Mouse (Mus musculus) kidney, adult 11 months (tissue): ENCODE data around the gene Mapk12.
A peak's percentile ranks its signal among the peaks of the same experiment; 100 is the strongest.

ENCODE experiments used
- DNase-seq: peaks from one replicate; pipeline ENCODE4 v3.0.0; 2022

Mapk12 gene

DNA sequence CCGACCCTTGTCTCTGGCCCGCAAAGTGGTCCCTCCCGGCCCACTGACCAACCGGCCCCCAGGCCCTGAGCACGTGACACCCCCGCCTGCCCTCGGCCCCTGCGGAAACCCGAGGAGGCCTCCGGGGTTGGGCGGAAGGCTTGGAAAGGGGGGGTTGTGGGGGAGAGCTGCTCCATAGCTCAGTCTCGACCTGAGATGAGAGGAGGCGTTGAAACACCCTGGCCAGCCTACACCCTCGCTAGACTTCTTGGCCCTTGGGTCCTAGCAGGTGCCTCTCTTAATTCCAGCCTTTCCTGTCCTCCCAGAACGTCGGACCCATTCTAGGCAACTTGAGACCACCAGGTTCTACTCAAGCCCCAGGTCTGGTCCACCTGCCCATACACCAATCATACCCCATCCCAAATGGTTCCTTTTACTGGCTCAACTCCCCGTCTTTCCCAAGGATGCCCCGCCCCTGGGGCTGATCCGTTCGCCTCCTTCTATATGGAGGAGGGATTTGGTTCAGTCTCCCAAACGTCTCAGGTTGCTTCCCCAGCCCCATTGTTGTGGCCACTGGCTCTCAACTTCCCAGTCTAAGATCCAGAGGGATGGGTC is at the start of gene Mapk12:
Gene Mapk12, minus strand, starts transcription at position 45 of the 594 bp plus-strand sequence.
- DNase-seq = peak; percentile 59

DNA sequence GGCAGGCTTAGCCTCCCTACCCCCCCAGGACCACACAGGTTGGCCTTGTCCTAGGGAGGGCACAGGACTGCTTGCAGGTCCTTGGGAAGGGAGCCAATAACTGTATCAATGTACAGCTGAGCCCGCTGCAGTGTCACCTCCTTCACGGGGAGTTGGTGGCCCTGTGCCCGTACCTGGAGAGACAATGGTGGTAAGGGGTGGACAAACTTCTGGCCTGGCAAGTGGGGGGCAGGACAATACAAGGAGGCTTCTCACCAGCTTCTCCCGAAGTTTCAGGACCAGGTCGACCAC is 44.4 kb upstream of the Mapk12 start:
- no peak for DNase-seq

DNA sequence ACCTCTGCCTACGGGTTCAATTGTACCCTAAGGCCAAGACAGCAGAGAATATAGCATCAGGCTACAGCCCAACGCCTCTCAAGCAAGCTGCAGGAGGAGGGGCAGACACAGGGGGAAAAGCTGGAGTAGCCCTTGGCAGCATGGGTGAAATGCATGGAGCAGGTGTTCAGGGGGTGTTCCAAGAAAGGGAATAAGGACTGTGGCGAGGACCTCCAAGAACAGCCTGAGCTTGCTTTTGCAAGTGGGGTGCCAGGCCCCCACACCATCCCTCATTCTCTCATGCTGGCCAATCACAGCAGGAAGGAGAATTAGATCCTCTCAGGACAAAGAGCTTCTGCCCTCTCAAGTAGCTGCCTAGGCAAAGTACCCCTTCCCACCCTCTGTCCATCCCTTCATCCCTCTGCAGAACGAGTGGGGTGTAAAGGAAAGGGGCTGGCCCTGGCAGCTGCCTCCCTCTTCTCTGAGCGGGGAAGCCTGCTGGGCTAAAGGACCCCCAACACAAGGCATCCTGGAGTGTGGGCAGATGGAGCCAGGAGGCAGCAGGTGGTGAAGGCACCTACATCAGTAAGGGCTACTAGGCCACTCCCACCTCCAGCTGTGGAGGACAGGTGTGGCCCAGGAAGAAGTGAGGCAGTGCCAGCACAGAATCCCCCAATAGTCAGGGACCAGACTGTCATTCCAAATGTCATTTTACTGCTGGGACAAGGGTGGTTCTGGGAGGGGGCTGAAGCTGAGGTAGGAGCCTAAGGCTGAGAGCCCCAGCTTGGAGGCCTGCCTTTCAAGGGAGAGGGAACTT is 43.8 kb upstream of the Mapk12 start:
- DNase-seq = no peak

DNA sequence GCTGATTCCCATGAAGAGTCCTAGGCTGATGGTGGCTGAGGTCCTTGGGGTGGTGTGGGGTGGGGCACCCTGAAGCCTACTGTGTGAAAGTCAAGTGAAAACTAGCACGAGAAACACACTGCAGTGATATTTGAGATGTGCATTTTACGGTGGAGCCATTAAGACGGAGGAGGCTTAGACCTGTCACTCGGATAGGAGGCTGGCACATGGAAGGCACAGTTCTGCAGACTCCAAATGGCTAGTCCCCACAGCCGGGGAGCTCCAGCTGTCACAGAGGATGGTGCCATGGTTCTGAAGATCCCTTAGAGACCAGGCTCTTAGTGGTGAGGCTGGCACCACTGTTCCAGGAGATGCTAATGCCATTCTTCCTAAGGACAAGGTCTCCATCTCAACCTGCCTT is 42.3 kb upstream of the Mapk12 start:
- no peak for DNase-seq

DNA sequence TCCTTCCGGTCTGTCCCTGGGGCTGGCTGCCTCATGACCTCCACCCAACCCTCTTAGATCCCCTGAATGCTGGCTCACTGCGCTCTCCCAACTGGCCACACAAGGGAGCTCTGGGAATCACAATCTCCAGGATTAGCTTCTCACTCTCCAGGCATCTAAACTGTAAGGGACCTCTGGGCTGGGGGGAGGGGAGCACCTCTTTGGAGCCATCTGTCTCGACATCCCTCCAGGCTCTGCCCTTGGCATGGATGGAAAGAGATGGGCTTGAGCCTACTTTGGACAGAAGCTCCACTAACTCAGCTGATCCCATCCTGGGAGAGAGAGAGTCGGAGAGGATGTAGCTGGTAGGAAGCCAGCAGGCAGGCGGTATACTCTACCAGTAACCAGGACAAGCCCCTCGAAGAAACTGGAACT is 41.8 kb upstream of the Mapk12 start:
- DNase-seq = peak; percentile 64

DNA sequence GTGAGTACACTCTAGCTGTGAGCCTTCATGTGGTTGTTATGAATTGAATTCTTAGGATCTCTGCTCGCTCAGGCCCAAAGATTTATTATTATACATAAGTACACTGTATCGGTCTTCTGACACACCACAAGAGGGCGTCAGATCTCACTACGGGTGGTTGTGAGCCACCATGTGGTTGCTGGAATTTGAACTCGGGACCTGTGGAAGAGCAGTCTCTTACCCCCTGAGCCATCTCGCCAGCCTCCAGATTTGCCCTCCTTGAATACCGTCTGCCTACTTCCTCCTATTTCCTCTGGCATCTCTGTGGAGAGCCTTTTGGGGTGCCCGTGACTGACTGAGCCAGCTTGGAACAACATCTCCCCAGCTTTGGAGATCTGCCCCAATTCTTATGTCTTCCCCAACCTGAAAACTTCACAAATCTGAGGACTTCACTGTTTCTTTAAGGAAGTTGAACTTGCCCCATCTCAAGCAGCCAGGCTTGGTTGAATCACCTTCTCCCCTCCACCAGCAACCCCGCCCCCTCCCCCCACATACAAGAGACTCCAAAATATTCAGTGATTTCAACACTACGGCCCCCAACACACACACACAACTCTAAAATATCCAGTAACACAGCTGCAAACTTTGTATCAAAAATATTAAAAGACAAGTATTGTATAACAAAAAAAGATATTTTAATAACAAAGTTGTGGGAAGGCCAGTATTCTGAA is 41.2 kb upstream of the Mapk12 start:
- no peak for DNase-seq

DNA sequence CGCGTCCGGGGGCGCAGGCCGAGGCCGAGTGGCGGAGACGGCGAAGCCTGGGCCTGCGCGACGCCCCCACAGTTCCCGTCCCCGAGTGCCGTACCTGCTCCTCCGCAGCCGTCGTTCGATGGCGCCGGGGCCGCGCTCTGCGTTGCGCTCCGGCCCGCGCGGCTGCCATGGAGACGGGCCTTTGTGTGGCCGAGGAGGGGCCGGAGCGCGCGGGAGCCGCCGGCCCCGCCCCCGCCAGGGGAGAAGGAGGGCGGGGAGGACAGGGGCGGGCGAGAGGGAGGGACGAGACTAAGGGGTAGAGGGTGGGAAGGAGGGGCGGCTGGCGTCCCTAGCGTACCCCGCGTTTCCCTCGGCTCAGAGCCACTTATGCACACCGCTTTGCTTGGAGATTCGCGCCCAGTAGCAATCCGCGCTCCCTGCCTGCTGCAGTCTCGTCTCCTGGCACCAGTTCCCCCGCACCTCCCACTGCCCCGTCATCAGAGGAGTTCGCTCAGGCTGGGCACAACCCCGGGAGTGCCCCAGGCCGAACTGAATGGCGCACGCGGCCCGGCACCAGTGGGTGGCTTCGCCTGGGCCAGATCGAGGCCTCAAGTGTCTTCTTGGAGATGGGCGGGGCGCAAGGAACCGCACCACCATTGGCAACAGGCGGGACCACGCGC is 40.2 kb upstream of the Mapk12 start, which contains the start of gene Plxnb2:
Gene Plxnb2, minus strand, starts transcription at position 218 of the 659 bp plus-strand sequence.
- peak; percentile 87 for DNase-seq

DNA sequence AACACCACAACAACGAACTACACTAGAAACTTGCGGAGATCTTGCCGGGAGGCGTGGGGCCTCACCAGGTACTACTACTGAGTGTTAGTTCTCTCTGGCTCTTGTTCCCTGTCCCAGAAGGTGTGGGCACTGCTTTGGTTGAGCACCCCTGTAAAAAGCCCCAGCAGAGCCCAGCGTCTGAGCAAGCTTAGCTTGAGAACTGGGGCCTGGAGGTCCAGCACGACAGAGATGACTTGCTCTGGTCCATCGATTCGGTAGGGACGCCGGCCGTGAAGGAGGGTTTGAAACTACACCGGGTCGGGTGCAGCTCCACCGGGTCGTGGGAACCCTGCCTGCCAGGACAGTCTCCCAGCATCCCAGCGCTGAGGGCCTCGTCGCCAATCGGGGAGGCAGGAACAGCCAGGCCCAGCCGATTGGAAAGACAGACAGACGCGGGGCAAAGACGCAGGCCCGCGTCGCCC is 39.6 kb upstream of the Mapk12 start:
- no peak for DNase-seq

DNA sequence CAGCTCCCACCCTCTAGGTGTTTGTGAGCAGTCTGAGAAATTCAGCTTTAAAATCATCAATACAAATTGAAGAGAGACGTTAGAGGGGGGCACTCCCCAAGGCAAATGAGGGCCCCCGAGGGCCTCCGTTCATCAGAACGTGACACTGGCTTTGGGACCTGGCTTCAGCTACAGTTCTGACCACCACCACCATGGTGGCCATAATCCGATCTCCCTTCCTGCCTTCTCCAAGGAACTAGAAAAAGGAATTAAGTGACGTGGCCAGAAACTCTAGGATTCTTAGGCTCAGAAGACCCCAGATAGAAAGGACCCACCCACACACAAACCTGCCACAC is 39.1 kb upstream of the Mapk12 start:
- DNase-seq = no peak

DNA sequence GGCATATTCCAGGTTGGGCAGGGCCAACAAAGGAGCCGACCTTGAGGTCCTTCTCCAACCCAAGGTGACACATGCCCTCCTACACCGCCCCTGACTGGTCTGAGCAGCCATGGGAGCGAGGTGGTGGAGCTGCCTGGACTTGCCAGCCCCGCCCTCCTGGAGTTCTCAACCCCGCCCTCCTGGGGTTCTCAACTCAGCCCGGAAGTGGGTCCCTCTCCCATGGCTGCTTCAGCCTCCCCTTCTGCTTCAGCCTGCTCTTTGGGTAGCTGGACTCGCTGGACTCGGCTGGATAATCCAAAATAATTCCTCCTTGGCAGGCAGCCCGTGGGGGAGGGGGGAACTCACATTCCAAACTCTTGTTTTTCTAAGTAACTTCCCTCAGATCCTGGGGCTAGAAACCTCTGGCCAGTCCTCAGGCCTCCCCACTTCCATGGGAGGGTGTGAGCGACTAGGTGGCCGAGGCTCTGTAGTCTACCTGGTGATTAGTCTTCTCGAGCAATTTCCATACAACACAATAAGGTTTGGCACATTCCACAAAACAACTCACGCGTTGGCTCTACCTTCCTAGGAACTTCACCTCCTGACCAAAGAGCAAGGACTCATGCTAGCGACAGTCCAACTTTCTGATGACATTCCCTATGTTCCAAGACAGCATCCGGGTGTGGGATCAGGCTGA is 38.6 kb upstream of the Mapk12 start:
- peak; percentile 96 for DNase-seq

DNA sequence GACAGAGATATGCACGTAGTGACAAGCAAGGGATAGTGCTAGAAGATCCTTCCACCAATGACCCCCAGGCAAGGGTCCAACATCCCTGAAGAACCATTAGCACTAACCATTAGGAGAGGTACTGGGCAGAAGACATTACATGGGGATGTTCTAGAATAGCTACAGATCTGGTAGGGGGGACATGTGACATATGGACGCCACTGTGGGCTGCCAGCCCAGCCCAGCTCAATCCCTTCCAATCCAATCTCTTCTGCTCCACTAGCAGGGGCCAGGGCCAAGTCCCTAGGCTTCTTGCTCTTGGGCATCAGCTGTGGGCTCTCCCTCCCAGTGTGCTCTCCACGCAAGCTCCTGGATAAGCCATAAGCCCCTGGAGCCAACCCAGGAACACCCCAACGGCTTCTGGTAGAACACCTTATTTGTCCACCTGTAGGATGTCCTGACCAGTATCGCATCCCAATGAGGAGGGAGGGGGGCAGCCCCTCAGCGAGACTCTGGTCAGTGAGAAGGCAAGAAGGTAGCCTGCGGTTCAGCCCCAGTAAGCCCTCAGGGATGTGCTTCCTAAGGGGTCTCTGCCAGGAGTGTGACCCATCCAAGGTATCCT is 37.9 kb upstream of the Mapk12 start:
- DNase-seq = no peak

DNA sequence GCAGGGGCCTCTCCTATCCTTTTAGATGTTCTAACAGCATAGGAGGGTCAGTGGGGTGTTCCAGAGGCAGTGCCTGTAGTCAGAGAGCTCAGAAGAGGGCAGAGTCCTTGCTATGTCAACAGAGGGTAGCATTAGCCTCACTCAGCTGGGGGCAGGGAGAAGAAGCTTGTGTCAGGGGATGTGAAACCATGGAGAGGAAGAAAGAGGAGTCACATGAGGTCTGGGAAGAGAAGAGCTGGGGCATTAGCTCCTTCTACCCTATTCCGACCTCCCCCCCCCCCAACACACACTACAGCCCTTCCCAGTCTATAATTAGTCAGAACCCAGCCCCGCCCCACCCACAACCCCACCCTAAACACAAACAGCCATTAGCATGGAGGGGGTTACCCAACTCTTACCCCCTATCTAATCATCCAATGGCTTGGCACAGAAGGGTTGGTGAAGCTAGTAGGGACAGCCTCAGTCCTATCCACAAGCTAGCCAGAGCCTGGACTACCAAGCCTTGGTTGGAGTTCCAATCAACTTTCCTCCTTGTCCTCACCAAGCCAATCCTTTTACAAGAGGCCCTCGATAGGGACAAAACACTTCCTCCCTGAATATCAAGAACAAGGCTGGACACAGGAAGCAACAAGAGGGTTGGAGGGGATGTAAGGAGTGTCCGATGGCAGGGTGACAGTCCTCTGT is 37.2 kb upstream of the Mapk12 start:
- peak; percentile 62 for DNase-seq

DNA sequence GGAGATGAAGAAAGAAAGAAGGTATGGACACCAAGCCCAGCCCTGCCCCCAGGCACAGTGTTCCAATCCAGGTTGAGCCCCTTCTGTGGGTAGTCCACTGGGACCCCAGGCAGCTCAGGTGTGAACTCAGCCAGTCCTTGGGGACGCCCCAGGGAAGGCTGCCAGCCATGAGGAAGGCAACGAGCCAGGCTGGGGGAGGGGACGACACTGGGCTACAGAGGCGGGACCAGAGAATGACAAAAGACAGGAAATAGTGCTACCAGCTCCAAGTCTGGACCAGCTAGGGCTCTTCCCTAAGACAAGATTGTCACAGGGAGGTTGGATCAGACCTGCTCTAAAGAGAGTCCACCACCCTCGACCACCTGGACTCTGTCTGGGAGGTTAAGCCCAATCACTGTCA is 36.6 kb upstream of the Mapk12 start:
- DNase-seq = peak; percentile 92

DNA sequence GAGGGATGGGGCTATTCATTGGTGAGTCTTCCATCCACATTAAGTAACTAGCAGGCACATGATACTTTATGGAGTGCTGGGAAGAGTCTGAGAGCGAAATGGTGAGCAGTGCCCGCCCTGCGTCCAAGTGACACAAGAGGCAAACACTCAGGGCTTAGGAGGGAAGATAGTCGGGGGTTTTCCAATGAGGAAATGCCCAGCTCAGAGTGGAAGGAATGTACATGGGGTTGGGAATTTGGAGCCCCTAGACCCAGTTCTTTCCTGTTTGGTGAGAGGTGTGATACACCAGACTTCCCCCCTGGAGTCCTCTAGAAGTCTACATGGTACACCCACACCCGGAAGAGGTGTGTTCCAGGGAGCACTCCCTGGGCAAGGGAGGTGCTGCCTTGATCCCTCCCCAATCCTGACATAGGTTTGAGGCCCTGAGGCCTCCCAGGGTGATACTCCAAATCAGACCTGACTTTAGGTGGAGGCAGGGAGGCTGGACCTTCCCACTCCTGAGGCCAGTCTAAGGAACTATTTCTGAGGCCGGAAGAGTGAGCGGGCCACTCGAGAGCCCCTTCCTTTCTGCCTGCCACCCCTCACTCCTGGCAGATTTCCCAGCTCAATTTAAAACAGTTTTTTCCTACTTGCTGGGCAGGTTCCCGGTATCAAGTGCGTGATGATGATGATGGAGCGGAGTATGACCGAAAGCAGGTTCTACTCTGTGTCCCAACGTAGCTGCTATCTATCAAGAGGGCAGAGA is 35.1 kb upstream of the Mapk12 start:
- no peak for DNase-seq

DNA sequence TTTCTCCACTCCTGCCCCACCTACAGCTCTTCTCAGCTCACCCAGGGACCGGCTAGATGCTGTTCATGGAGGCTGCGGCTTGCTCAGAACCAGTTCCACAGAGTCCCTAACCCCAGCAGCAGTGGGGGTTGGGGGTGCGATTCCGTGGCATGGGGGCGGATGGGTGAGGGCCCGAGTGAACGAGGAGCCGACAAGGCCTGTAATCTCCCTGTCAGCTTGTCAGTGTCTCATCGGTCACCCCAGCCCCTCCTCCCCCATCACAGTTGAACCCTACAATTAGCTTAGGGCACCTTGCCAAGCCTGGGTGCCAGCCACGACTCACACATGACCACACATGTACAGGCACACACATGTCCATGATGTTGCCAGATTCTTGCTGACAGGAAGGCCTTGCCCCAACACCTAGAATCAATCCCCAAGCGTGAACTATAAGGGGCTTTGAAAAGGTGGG is 34.4 kb upstream of the Mapk12 start:
- DNase-seq = peak; percentile 59

DNA sequence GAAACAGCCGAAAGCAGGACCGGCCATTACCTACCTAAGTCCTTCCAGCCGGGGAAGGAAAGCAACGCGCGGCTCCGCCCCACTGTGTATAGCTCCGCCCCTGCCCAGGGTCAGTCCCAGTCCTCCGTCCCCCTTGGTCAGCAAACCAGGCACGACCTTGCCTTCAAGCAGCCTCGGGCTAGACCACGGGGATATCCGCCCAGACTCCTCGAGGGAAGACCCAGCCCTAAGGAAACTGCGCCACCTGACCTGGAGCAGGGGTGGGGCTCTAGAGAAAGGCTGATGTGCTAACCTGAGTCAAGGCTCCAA is 33.4 kb upstream of the Mapk12 start:
- DNase-seq = peak; percentile 94

DNA sequence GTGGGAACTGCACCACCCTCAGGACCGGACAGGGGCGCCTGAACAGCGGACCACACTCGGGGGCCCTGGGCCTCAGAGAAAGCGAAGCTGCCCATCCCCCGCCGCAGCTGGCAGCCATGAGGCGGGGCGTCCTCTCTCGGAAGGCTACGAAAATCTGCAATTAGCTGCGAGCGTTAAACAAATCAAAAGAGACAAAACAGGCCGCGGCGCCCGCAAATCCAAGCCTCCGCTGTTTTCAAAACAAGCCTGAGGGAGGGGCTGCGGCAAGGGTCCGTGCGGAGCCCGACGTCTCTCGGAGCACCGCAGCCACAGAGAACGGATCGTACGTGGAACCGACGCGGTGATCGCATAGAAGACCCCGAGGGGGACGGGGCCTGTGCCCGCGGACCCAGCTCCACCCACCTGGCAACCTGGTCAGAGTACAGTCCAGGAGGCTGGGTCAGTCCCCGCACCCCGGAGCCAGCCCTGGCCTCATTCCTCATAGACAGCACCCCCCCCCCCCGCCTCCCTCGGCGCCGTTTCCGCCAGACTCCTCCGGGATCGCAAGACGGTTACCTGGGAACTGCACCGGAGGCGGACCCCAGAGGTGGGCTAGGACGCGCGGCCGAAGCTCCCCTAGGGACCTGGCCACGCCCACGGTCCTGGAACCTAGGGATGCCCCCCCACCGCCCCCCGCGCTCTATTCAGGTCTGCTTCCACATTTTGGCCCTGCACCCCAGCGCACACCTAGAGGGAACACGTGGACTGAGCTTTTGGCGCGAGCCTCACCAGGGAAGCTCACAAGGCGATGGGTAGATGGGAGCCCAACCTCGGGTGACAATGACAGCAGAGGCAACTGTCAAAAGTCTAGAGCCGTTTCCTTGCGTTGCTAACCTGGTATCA is 32.8 kb upstream of the Mapk12 start:
- DNase-seq = peak; percentile 77

DNA sequence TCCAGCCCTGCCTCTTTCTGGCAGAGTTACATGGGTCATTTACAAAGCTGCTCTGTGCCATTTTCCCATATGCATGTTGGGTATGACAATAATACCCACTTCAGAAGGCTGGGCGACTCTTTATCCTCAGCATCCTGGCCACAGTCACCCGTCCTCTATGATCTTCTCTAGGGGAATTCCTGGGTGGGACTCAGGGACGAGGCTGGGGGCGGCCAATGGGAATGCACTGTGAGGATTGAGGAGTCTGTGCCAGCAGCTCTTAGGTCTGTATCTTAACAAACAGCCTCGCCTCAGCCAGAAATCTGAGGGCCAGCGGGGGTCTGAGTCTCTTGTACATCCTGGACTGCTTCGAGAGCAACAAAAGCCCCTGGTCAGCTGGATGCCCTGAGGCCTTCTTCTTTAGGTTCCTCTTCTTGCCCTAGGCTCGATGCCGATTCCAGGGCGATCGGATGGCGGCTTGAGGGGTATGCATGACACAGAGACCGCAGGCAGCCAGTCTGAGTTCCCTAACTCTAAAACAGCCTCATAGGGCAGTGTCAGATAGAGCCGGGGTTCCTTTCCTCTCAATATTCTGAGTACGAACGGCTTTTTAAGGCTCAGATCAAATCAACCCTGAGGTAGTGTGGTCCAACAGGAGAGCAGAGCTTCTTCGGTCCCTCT is 31.9 kb upstream of the Mapk12 start:
- DNase-seq = no peak

DNA sequence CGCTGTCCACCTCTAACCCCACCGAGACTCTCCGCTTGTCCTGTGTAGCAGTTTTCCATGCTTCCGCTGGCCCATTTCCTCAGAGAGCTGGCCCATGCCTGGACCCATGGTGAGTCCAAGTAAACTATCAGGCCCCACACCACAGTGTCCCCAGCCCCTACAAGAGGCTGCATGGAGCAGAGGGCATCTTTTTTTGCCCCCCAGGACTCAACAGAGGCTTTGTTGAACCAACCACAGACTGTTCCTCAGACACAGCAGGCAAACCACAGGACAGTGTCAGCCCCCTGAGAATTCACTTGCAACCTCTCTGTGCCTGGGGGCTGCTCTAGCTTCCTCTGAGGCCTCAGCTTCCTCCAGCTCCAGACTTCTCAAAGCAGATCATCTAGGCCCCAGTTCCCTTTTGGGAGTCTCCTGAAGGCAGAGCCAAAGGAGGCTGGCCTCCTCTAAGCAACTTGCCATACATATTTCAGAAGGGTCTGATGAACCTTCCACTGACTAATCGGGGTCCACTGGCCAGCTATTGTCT is 31.1 kb upstream of the Mapk12 start:
- no peak for DNase-seq
